Mouse (Mus musculus) liver, embryonic 14.5 days (tissue): ENCODE results near the gene Pygm.

Experiments used
- CTCF ChIP-seq: IDR thresholded peaks from 2 replicates; pipeline ENCODE4 v1.5.1; 2016; ENCODE audit warnings: antibody characterized with exemption, low read depth, control low read depth
- EP300 ChIP-seq: IDR thresholded peaks from 2 replicates; pipeline ENCODE4 v1.6.1; 2016; ENCODE audit warnings: antibody characterized with exemption, low read depth

- TF ChIP-seq CTCF: no peak
- TF ChIP-seq EP300: no peak
Observed at GRCm38 (mm10) chr19:6412798-6413197, 28.6 kb downstream of the Pygm start.
